ENCODE assay signal across 10 mouse cellular contexts in genomic region chr8:108901208-108901607, GRCm38 (mm10).
DNase-seq lines count a peak whose midpoint lies in the region; ATAC-seq and TF ChIP-seq lines count a peak whose summit lies in the region.
"Had no signal": no experiment of that assay in that cellular context is flagged by ENCODE, and none has a peak within 500 bp of the region (broad histone marks: within the 10 kb centered on the region; RNA-seq: fewer than 3 reads in every experiment).

No protein-coding gene starts in this region.

- H3K4me3 ChIP-seq in forebrain, embryonic 12.5 days (replicated peaks) = no peak overlapping the region
- H3K4me3 ChIP-seq in forebrain, embryonic 15.5 days = no peak overlapping the region
- no peak overlapping the region for H3K4me3 ChIP-seq in lung, embryonic 16.5 days (ENCODE audit: low read length)
- no peak overlapping the region for H3K4me3 ChIP-seq in intestine, postnatal 0 days (ENCODE audit: low read depth, low read length)
- H3K4me3 ChIP-seq in neural tube, embryonic 13.5 days = no peak overlapping the region
- H3K4me3 ChIP-seq: forebrain, embryonic 13.5 days; limb, embryonic 13.5 days had no signal

- peak overlapping the region; percentile 67; the same call in 1 of the 2 replicates for H3K27ac ChIP-seq in forebrain, embryonic 12.5 days
- H3K27ac ChIP-seq in forebrain, embryonic 15.5 days (replicated peaks) = no peak overlapping the region
- H3K27ac ChIP-seq in lung, embryonic 16.5 days (ENCODE audit: low read length) = peak overlapping the region; percentile 72
- H3K27ac ChIP-seq in intestine, postnatal 0 days (ENCODE audit: low read depth, low read length) = no peak overlapping the region
- H3K27ac ChIP-seq in neural tube, embryonic 13.5 days (replicated peaks) = peak overlapping the region; percentile 63
- H3K27ac ChIP-seq: limb, embryonic 13.5 days had no signal

- H3K4me1 ChIP-seq in forebrain, embryonic 12.5 days = peaks cover 89% of the 10 kb centered on the region
- peaks cover 54% of the 10 kb centered on the region for H3K4me1 ChIP-seq in forebrain, embryonic 15.5 days
- peaks cover 68% of the 10 kb centered on the region for H3K4me1 ChIP-seq in lung, embryonic 16.5 days (replicated peaks; ENCODE audit: control insufficient read depth, insufficient read depth, low read length)
- 0 out of 2 replicates have a peak, but pooled peaks cover 2% of the 10 kb centered on the region for H3K4me1 ChIP-seq in intestine, postnatal 0 days (replicated peaks; ENCODE audit: control insufficient read depth, insufficient read depth, low read length)
- peaks cover 96% of the 10 kb centered on the region for H3K4me1 ChIP-seq in neural tube, embryonic 13.5 days (replicated peaks)

- H3K36me3 ChIP-seq in forebrain, embryonic 12.5 days (replicated peaks) = no peaks in the 10 kb centered on the region
- H3K36me3 ChIP-seq in forebrain, embryonic 15.5 days = no peaks in the 10 kb centered on the region
- H3K36me3 ChIP-seq in lung, embryonic 16.5 days (ENCODE audit: control insufficient read depth, insufficient read depth, low read length) = no peaks in the 10 kb centered on the region
- H3K36me3 ChIP-seq in intestine, postnatal 0 days (ENCODE audit: control insufficient read depth, insufficient read depth) = no peaks in the 10 kb centered on the region
- H3K36me3 ChIP-seq in neural tube, embryonic 13.5 days = no peaks in the 10 kb centered on the region

- 63% methylated on average over 14 of the region's 14 CpGs for WGBS in forebrain, embryonic 12.5 days
- WGBS in forebrain, embryonic 15.5 days = 64% methylated on average over 14 of the region's 14 CpGs
- WGBS in lung, embryonic 16.5 days = 42% methylated on average over 14 of the region's 14 CpGs
- WGBS in intestine, postnatal 0 days = 46% methylated on average over 14 of the region's 14 CpGs
- WGBS in neural tube, embryonic 13.5 days = 50% methylated on average over 14 of the region's 14 CpGs

- ATAC-seq in forebrain, embryonic 12.5 days (ENCODE audit: low FRiP score) = no peak
- no peak for ATAC-seq in forebrain, embryonic 15.5 days (replicated peaks)
- no peak for ATAC-seq in lung, embryonic 16.5 days (ENCODE audit: low read depth)
- ATAC-seq in intestine, postnatal 0 days = 0 out of 2 replicates have a peak, but pooled peaks have one; percentile 10
- ATAC-seq in neural tube, embryonic 13.5 days (ENCODE audit: low read depth) = no peak
- ATAC-seq: forebrain, embryonic 13.5 days had no signal

- H3K9me3 ChIP-seq in forebrain, embryonic 12.5 days = no peaks in the 10 kb centered on the region
- H3K9me3 ChIP-seq in forebrain, embryonic 15.5 days = no peaks in the 10 kb centered on the region
- H3K9me3 ChIP-seq in lung, embryonic 16.5 days (ENCODE audit: control insufficient read depth, low read length) = no peaks in the 10 kb centered on the region
- no peaks in the 10 kb centered on the region for H3K9me3 ChIP-seq in intestine, postnatal 0 days (ENCODE audit: control insufficient read depth)
- no peaks in the 10 kb centered on the region for H3K9me3 ChIP-seq in neural tube, embryonic 13.5 days
- H3K9me3 ChIP-seq: forebrain, embryonic 13.5 days; limb, embryonic 13.5 days had no signal

- H3K4me2 ChIP-seq in forebrain, embryonic 12.5 days = no peak overlapping the region
- H3K4me2 ChIP-seq in forebrain, embryonic 15.5 days (replicated peaks) = no peak overlapping the region
- peak overlapping the region; percentile 24; the same call in 1 of the 2 replicates for H3K4me2 ChIP-seq in lung, embryonic 16.5 days (ENCODE audit: low read depth, low read length)
- H3K4me2 ChIP-seq in intestine, postnatal 0 days (replicated peaks; ENCODE audit: low read depth) = no peak overlapping the region
- no peak overlapping the region for H3K4me2 ChIP-seq in neural tube, embryonic 13.5 days
- H3K4me2 ChIP-seq: forebrain, embryonic 13.5 days; limb, embryonic 13.5 days had no signal

- no peak overlapping the region for H3K9ac ChIP-seq in forebrain, embryonic 12.5 days
- no peak overlapping the region for H3K9ac ChIP-seq in forebrain, embryonic 15.5 days (replicated peaks)
- H3K9ac ChIP-seq in lung, embryonic 16.5 days (ENCODE audit: low read length) = no peak overlapping the region; the same call in 1 of the 2 replicates
- no peak overlapping the region for H3K9ac ChIP-seq in intestine, postnatal 0 days (ENCODE audit: low read depth, low read length)
- 0 out of 2 replicates have a peak overlapping the region, but pooled peaks have one; percentile 5 for H3K9ac ChIP-seq in neural tube, embryonic 13.5 days
- H3K9ac ChIP-seq: forebrain, embryonic 13.5 days; limb, embryonic 13.5 days had no signal

- peaks cover 70% of the 10 kb centered on the region for H3K27me3 ChIP-seq in forebrain, embryonic 12.5 days
- H3K27me3 ChIP-seq in forebrain, embryonic 15.5 days = no peaks in the 10 kb centered on the region
- no peaks in the 10 kb centered on the region for H3K27me3 ChIP-seq in lung, embryonic 16.5 days (ENCODE audit: control insufficient read depth, insufficient read depth, low read depth, low read length)
- no peaks in the 10 kb centered on the region for H3K27me3 ChIP-seq in intestine, postnatal 0 days (replicated peaks; ENCODE audit: control insufficient read depth, insufficient read depth, low read length)
- H3K27me3 ChIP-seq in neural tube, embryonic 13.5 days = no peaks in the 10 kb centered on the region
- H3K27me3 ChIP-seq: limb, embryonic 13.5 days had no signal

- no peak for TF ChIP-seq CTCF in intestine, postnatal 0 days (IDR thresholded peaks at IDR 0.05; ENCODE audit: low read depth)

- no peak for DNase-seq in lung, adult 18-20 months
- DNase-seq in gastrocnemius, adult 8-10 months (ENCODE audit: low spot score in 2 of 2) = no peak
- DNase-seq in frontal cortex, adult 2 months (ENCODE audit: extremely low spot score in 1 of 2, low spot score in 1 of 2) = no peak

Comparison
In these comparisons a context has a peak if more than half of its experiments do, and no peak if none do; other contexts are left out.
1. H3K27ac ChIP-seq: peak in forebrain, embryonic 12.5 days (single experiment), lung, embryonic 16.5 days (single experiment) and neural tube, embryonic 13.5 days (single experiment); none in forebrain, embryonic 15.5 days (single experiment) and intestine, postnatal 0 days (single experiment).